Mouse (Mus musculus): ENCODE results near the gene Nsf.

GRCm38 (mm10) chr11:103811246-103811645, 142.6 kb downstream of the Nsf start:
- no peak for TF ChIP-seq ETS1 (IDR thresholded peaks at IDR 0.05; ENCODE audit: low read depth, low read length)
- no peak for TF ChIP-seq E2F4 (IDR thresholded peaks at IDR 0.05; ENCODE audit: borderline replicate concordance, low read depth, low read length)
- TF ChIP-seq POLR2A (IDR thresholded peaks at IDR 0.05; ENCODE audit: control insufficient read depth in 1 of 2, insufficient read depth in 1 of 2, low read depth in 1 of 2, low read length in 2 of 2, poor library complexity in 1 of 2): no peak
- no peak for TF ChIP-seq NELFE (IDR thresholded peaks at IDR 0.05; ENCODE audit: low read depth, low read length)
- TF ChIP-seq CTCF (IDR thresholded peaks at IDR 0.05 in 2 of 3, conservative IDR thresholded peaks at IDR 0.05 in 1 of 3; ENCODE audit: control insufficient read depth in 1 of 3, insufficient read depth in 1 of 3, low read depth in 2 of 3, low read length in 3 of 3, poor library complexity in 1 of 3, severe bottlenecking in 1 of 3): no peak
- no peak for TF ChIP-seq USF1 (IDR thresholded peaks at IDR 0.05; ENCODE audit: low read depth, low read length)
- no peak for TF ChIP-seq KAT2A (conservative IDR thresholded peaks at IDR 0.05; ENCODE audit: low read depth, low read length)
- TF ChIP-seq NRF1 (IDR thresholded peaks at IDR 0.05; ENCODE audit: insufficient read depth, low read depth, low read length, poor library complexity, severe bottlenecking): no peak
- no peak for TF ChIP-seq MAFK (IDR thresholded peaks at IDR 0.05; ENCODE audit: borderline replicate concordance, low read depth, low read length)
- no peak for TF ChIP-seq ELF1 (IDR thresholded peaks at IDR 0.05; ENCODE audit: low read depth, low read length)
- no peak for TF ChIP-seq MEF2A (IDR thresholded peaks at IDR 0.05; ENCODE audit: extremely low read depth, insufficient replicate concordance, low read depth, low read length, poor library complexity, severe bottlenecking)
